Comparison of ENCODE assay signal across 8 mouse cellular contexts in the genomic region with DNA sequence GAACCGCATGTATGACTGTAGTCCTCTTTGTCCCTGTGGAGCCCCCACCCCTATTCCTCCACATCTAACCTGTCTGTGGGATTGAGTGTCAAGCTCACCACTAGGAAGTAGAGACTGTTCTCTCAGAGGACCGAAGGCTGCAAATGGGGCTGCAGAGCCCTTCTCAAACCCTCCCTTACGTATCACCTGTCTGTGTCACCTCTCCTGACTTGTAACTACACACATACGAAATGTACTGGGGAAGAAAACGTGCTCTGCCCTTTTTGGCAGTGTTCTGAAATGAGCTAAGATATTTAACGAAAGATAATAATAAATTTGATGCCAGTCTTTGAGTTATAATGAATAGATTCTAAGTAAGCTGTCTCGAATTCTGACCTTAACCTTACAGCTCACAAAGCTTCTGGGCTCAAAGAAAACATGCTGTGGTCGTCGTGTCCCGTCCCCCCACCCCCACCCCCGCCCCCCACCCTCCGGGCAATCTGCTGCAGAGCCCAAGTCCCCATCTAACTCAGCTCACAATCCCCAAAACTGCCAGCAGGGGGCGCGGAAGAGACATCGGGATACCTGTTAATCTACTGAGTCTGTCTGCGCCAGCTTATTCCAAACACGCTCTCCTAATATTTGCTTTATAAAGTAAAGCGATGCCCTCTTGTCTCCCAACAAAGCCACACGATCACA. TPM values are rescaled to one million over a fixed set of nuclear protein-coding genes. Genes with fewer than 3 reads are reported as not detected.
DNase-seq lines count a peak whose midpoint lies in the region; ATAC-seq lines count a peak whose summit lies in the region.

No protein-coding gene starts in this region.

- H3K9ac ChIP-seq in hindbrain, embryonic 13.5 days: no peak overlapping the region

- 25% methylated on average over 19 of the region's 19 CpGs for WGBS in hindbrain, embryonic 13.5 days

- peak overlapping the region; percentile 35 for H3K4me2 ChIP-seq in hindbrain, embryonic 13.5 days

- no peaks in the 10 kb centered on the region for H3K9me3 ChIP-seq in hindbrain, embryonic 13.5 days

- H3K4me3 ChIP-seq in hindbrain, embryonic 13.5 days: 0 out of 2 replicates have a peak overlapping the region, but pooled peaks have one; percentile 5

- no peaks in the 10 kb centered on the region for H3K27me3 ChIP-seq in hindbrain, embryonic 13.5 days

- peak; percentile 89 for DNase-seq in R1 (ENCODE audit: low read depth, low spot score)
- peak; percentile 80 to 91 for DNase-seq in cerebellum, postnatal 25 days
- peak; percentile 83 to 87 for DNase-seq in frontal cortex, postnatal 25 days (ENCODE audit: low spot score in 2 of 2)
- peak; percentile 93 for DNase-seq in layer of hippocampus, postnatal 10 days (ENCODE audit: low spot score in 2 of 2)
- peak; percentile 91 for DNase-seq in lung, postnatal 10 days
- peak; percentile 94 for DNase-seq in retina, embryonic 14.5 days (ENCODE audit: low spot score)
- peak; percentile 83 for DNase-seq in thymus, postnatal 25 days

- H3K4me1 ChIP-seq in hindbrain, embryonic 13.5 days (replicated peaks): 0 out of 2 replicates have a peak, but pooled peaks cover 4% of the 10 kb centered on the region

- H3K36me3 ChIP-seq in hindbrain, embryonic 13.5 days: no peaks in the 10 kb centered on the region

- H3K27ac ChIP-seq in hindbrain, embryonic 13.5 days: no peak overlapping the region

- ATAC-seq in hindbrain, embryonic 13.5 days (ENCODE audit: low FRiP score): peak; percentile 33

RNA-seq across cellular contexts. Expression of a gene that starts 10.9 kb away (rescaled TPM):
- polyA plus RNA-seq in hindbrain, embryonic 13.5 days (2015; fragmentation: Nextera tagmentation; extraction: Ambion mirVana): not detected in 2 replicates
- total RNA-seq in layer of hippocampus, postnatal 10 days (2021): under 1 TPM in 1 of 2 experiments, not detected in 1; 0.78 TPM

RNA-seq across cellular contexts. Expression of a gene that starts 43.5 kb away (rescaled TPM):
- polyA plus RNA-seq in hindbrain, embryonic 13.5 days (2015; fragmentation: Nextera tagmentation; extraction: Ambion mirVana): 1.5 and 2.2 TPM in 2 replicates
- 1 to 10 TPM; 3.9 to 4.4 TPM for total RNA-seq in layer of hippocampus, postnatal 10 days (2021)

RNA-seq across cellular contexts. Expression of a gene that starts 60.0 kb away (rescaled TPM):
- 57.1 and 57.4 TPM in 2 replicates for polyA plus RNA-seq in hindbrain, embryonic 13.5 days (2015; fragmentation: Nextera tagmentation; extraction: Ambion mirVana)
- total RNA-seq in layer of hippocampus, postnatal 10 days (2021): 10 to 100 TPM; 49.8 to 51.1 TPM
